Mouse (Mus musculus) liver, postnatal 0 days (tissue): ENCODE measurements at regions not wholly inside any gene's neighbourhood (a gene's known extent, or its start where the extent isn't known, plus 50 kb on each side); places are given as distances from the start of the nearest gene placed in this dataset.
"Not testable (repeated sequence)": the region's sequence is repeated elsewhere in the genome, so short reads cannot be mapped to it uniquely, and the experiment has no call there.

Experiments
- ATAC-seq: fragments of 200-750 bp; cut with Nextera tagmentation; 2 replicates; pipeline ENCODE4 v1.8.0; 2017; ENCODE audit warnings: mild to moderate bottlenecking, moderate library complexity
- DNase-seq: peaks from one replicate; pipeline ENCODE4 v3.0.0-alpha.2; 2016
- H3K27ac ChIP-seq: fragments of 300-500 bp; sonication (generic); 2 replicates; pipeline ENCODE4 v1.5.1; 2014; ENCODE audit warnings: antibody characterized with exemption, moderate library complexity, mild to moderate bottlenecking, low read depth
- H3K27me3 ChIP-seq: fragments of 300-500 bp; sonication (generic); 2 replicates; pipeline ENCODE4 v1.6.1; 2014; ENCODE audit warnings: low read length, control low read depth, mixed read lengths; ENCODE audit not compliant: insufficient read depth
- H3K36me3 ChIP-seq: fragments of 300-500 bp; sonication (generic); replicated peaks from 2 replicates; pipeline ENCODE4 v1.6.1; 2014; ENCODE audit warnings: mild to moderate bottlenecking, control low read depth, low read length, moderate library complexity, mixed read lengths; ENCODE audit not compliant: insufficient read depth
- H3K4me1 ChIP-seq: fragments of 300-500 bp; sonication (generic); 2 replicates; pipeline ENCODE4 v1.6.1; 2014; ENCODE audit warnings: antibody characterized with exemption, mild to moderate bottlenecking, control low read depth; ENCODE audit not compliant: insufficient read depth
- H3K4me2 ChIP-seq: fragments of 300-500 bp; sonication (generic); 2 replicates; pipeline ENCODE4 v1.6.1; 2014; ENCODE audit warnings: low read depth, mild to moderate bottlenecking, low read length, moderate library complexity, mixed read lengths
- H3K4me3 ChIP-seq: fragments of 300-500 bp; sonication (generic); 2 replicates; pipeline ENCODE4 v1.5.1; 2014; ENCODE audit warnings: low read depth, low read length
- H3K9ac ChIP-seq: fragments of 300-500 bp; sonication (generic); replicated peaks from 2 replicates; pipeline ENCODE4 v1.6.1; 2014; ENCODE audit warnings: mild to moderate bottlenecking, moderate library complexity
- H3K9me3 ChIP-seq: fragments of 300-500 bp; sonication (generic); 2 replicates; pipeline ENCODE4 v1.6.1; 2016; ENCODE audit warnings: mild to moderate bottlenecking, control low read depth, low read length, mixed read lengths
- CTCF ChIP-seq: sonication (generic); IDR thresholded peaks from 2 replicates; pipeline ENCODE4 v1.5.1; 2016; ENCODE audit warnings: antibody characterized with exemption, low read depth
- WGBS: fragments of 180-500 bp; shearing (Covaris S2); extraction: QIAGEN DNeasy Blood & Tissue Kit; methylation state at CpG from one replicate; pipeline ENCODE4 v1.1.7; 2014; ENCODE audit not compliant: insufficient replicate concordance; 5-methylcytosine and 5-hydroxymethylcytosine counted together

DNA sequence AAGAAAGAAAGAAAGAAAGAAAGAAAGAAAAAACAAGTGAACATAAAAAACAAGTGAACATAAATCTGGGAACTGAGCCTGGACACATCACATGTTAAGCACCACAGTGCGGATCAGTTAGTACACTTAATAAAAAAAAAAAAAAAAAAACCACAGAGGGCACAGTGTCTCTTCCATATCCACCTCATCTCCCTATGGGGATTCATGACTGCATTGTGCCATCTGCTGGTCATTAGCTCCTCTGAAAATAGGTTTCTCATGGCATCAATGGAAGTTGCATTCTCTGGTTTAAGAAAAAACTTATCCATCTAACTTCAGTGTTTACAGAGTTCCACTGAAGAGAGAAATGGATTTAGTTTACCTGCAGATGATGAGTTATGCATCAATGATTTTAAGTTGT lies 132.1 kb upstream of the Zfp386 start:
- TF ChIP-seq CTCF: peak; percentile 29
- H3K27me3 ChIP-seq, H3K9me3 ChIP-seq, H3K4me1 ChIP-seq, H3K27ac ChIP-seq, H3K36me3 ChIP-seq, H3K9ac ChIP-seq, H3K4me3 ChIP-seq, H3K4me2 ChIP-seq, ATAC-seq, DNase-seq: not testable (repeated sequence)
- WGBS: 55% methylated on average over 1 of the region's 1 CpGs

DNA sequence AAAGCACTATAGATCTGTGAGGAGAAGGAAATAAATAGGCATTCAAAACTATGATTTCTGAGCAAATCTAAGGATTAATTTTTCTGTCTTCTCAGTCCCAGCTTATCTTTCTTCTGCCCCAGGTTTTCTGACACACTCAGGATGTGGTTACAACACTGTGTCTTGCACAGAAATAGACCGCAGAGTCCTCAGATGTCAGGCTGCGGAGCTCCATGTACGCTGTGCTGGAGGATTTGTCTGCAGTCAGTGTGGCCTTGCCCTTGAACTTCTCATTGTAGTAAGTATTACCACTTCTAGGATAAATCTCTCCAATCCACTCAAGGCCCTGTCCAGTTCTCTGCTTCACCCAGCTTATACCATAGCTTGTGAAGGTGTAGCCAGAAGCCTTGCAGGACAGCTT lies 127.4 kb upstream of the Zfp386 start:
- not testable (repeated sequence) for H3K4me2 ChIP-seq, ATAC-seq, H3K27ac ChIP-seq, H3K36me3 ChIP-seq, H3K9ac ChIP-seq, H3K4me1 ChIP-seq, H3K4me3 ChIP-seq, DNase-seq, H3K9me3 ChIP-seq, H3K27me3 ChIP-seq
- WGBS: 51% methylated on average over 3 of the region's 3 CpGs

DNA sequence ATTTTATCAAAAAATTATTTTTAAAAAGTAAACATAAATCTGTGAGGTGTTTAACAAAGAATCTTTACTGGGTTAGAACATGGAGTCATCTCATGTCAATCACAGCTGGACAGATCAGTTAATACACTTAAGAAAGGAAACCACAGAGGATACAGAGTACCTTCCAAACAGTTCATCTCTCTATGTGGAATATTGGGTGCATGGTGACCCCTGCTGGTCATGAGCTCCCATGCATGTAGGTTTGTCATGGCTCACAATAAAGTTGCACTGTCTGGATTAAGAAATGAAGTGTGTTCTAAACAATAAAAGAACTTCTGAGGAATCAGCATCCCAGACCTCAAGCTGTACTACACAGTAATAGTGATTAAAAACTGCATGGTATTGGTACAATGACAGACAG lies 123.5 kb upstream of the Zfp386 start:
- not testable (repeated sequence) for H3K27ac ChIP-seq, H3K27me3 ChIP-seq, H3K36me3 ChIP-seq, H3K9me3 ChIP-seq, H3K4me3 ChIP-seq, H3K4me2 ChIP-seq, ATAC-seq, H3K4me1 ChIP-seq, H3K9ac ChIP-seq, DNase-seq
- peak; percentile 41 for TF ChIP-seq CTCF

DNA sequence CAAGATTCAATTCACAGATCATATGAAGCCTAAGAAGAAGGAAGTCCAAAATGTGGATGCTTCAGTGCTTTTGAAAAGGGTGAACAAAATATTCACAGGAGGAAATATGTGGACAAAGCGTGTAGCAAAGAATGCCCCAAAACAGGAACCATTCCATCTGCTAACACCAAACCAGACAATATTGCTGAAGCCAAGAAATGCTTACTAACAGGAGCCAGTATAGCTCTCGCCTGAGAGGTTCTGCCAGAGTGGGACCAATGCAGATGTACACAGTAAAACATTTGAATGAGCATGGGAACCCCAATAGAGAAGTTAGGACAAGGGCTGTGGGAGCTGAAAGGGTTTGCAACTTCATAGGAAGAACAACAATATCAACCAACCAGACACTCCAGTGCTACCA lies 122.0 kb upstream of the Zfp386 start:
- H3K4me3 ChIP-seq, H3K4me1 ChIP-seq, H3K9ac ChIP-seq, H3K4me2 ChIP-seq, H3K9me3 ChIP-seq, H3K27ac ChIP-seq, DNase-seq, H3K27me3 ChIP-seq, ATAC-seq, H3K36me3 ChIP-seq: not testable (repeated sequence)
- 40% methylated on average over 2 of the region's 2 CpGs for WGBS

DNA sequence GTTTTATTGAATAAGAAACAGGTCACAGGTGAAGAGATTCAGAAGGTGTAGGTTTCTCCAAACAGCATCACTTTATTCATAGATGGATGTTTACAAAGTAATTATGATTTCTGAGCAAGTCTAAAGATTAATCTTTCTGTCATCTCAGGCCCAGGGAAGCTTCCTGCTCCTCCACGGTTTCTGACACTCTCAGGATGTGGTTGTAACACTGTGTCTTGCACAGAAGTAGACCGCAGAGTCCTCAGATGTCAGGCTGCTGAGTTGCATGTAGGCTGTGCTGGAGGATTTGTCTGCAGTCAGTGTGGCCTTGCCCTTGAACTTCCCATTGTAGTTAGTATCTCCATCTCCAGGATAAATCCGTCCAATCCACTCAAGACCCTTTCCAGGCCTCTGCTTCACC lies 95.2 kb upstream of the Zfp386 start:
- H3K9ac ChIP-seq, H3K4me2 ChIP-seq, ATAC-seq, H3K27me3 ChIP-seq, H3K4me3 ChIP-seq, DNase-seq, H3K36me3 ChIP-seq, H3K9me3 ChIP-seq, H3K4me1 ChIP-seq, H3K27ac ChIP-seq: not testable (repeated sequence)
- 44% methylated on average over 3 of the region's 3 CpGs for WGBS

DNA sequence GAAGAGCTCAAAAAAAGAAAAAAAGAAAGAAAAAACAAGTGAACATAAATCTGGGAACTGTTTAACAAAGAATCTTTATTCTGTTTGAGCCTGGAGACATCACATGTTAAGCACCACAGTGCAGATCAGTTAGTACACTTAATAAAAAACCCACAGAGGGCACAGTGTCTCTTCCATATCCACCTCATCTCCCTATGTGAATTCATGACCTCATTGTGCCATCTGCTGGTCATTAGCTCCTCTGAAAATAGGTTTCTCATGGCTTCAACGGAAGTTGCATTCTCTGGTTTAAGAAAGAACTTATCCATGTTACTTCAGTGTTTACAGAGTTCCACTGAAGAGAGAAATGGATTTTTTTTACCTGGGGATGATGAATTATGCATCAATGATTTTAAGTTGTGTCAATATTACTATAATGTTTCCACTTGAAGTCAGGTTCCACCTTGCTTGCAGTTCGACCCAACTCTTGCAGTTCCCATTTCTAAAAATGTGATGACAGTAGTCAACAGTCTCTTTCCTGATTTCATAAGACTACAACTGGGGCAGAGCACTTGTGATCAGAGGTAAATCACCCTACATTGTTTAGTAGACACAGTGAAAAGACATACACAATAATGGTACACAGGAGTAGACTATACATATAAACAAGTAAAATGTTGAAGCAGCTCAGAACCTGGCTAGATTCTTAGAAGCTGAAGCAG lies 91.9 kb upstream of the Zfp386 start:
- not testable (repeated sequence) for H3K9me3 ChIP-seq, H3K36me3 ChIP-seq, H3K4me2 ChIP-seq, H3K27ac ChIP-seq, H3K9ac ChIP-seq, DNase-seq, ATAC-seq, H3K4me1 ChIP-seq, H3K4me3 ChIP-seq, H3K27me3 ChIP-seq
- 58% methylated on average over 2 of the region's 2 CpGs for WGBS
- peak; percentile 28 for TF ChIP-seq CTCF

DNA sequence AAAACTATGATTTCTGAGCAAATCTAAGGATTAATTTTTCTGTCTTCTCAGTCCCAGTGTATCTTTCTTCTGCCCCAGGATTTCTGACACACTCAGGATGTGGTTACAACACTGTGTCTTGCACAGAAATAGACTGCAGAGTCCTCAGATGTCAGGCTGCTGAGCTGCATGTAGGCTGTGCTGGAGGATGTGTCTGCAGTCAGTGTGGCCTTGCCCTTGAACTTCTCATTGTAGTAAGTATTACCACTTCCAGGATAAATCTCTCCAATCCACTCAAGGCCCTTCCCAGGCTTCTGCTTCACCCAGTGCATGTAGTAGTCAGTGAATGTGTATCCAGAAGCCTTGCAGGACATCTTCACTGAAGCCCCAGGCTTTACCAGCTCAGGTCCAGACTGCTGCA lies 83.8 kb upstream of the Zfp386 start:
- H3K4me2 ChIP-seq, H3K9ac ChIP-seq, H3K9me3 ChIP-seq, H3K4me3 ChIP-seq, H3K36me3 ChIP-seq, H3K27ac ChIP-seq, ATAC-seq, H3K4me1 ChIP-seq, H3K27me3 ChIP-seq, DNase-seq: not testable (repeated sequence)

DNA sequence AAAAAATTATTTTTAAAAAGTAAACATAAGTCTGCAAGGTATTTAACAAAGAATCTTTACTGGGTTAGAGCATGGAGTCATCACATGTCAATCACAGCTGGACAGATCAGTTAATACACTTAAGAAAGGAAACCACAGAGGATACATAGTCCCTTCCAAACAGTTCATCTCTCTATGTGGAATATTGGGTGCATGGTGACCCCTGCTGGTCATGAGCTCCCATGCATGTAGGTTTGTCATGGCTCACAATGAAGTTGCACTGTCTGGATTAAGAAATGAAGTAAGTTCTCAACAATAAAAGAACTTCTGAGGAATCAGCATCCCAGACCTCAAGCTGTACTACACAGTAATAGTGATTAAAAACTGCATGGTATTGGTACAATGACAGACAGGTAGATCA lies 80.0 kb upstream of the Zfp386 start:
- not testable (repeated sequence) for DNase-seq, H3K36me3 ChIP-seq, H3K4me3 ChIP-seq, H3K4me1 ChIP-seq, H3K9me3 ChIP-seq, H3K4me2 ChIP-seq, H3K9ac ChIP-seq, H3K27me3 ChIP-seq, H3K27ac ChIP-seq, ATAC-seq
